Mouse (Mus musculus) testis, postnatal 10 days (tissue): ENCODE measurements around the gene Gm5622.
A peak's percentile ranks its signal among the peaks of the same experiment; 100 is the strongest.
"Not testable (repeated sequence)": the region's sequence is repeated elsewhere in the genome, so short reads cannot be mapped to it uniquely, and the experiment has no call there.

Experiments used
- DNase-seq: peaks from one replicate; pipeline ENCODE4 v3.0.0; 2021; ENCODE audit warnings: low spot score

Gene Gm5622

GRCm38 (mm10) chr14:51552490-51552889, at the start of gene Gm5622:
Gene Gm5622 (plus strand): TSS chr14:51552790.
- no peak for DNase-seq

- DNase-seq, result no peak
Measured at GRCm38 (mm10) chr14:51507416-51507815, 45.2 kb upstream of the Gm5622 start.

GRCm38 (mm10) chr14:51573963-51574362, 21.4 kb downstream of the Gm5622 start, which contains the start of gene Gm17175:
Gene Gm17175 (minus strand): TSS chr14:51574063.
- not testable (repeated sequence) for DNase-seq

GRCm38 (mm10) chr14:51592039-51592438, 39.4 kb downstream of the Gm5622 start, which contains the start of gene Gm17174:
Gene Gm17174 (minus strand): TSS chr14:51592139.
- DNase-seq, result not testable (repeated sequence)

- DNase-seq, result no peak
Measured at GRCm38 (mm10) chr14:51611210-51611609, 58.6 kb downstream of the Gm5622 start, which contains the start of gene Gm17078. Gene Gm17078 (minus strand): TSS chr14:51611310.

- DNase-seq, result peak; percentile 58
Measured at GRCm38 (mm10) chr14:51632426-51632825, 79.8 kb downstream of the Gm5622 start.

- DNase-seq, result not testable (repeated sequence)
Measured at GRCm38 (mm10) chr14:51635566-51635965, 83.0 kb downstream of the Gm5622 start, which contains the start of gene Gm4181. Gene Gm4181 (minus strand): TSS chr14:51635666.

GRCm38 (mm10) chr14:51677269-51677668, 124.7 kb downstream of the Gm5622 start:
- no peak for DNase-seq

GRCm38 (mm10) chr14:51695368-51695767, 142.8 kb downstream of the Gm5622 start, which contains the start of gene Gm17079:
Gene Gm17079 (minus strand): TSS chr14:51695468.
- DNase-seq, result not testable (repeated sequence)
